Mouse (Mus musculus) ES-Bruce4 (cell line): Measurements from ENCODE around the gene Sfxn3.

Experiments used
- CTCF ChIP-seq: IDR thresholded peaks from one replicate; pipeline ENCODE4 v1.8.1; 2011; ENCODE audit warnings: low read depth, low read length
- EP300 ChIP-seq: IDR thresholded peaks from 2 replicates; pipeline ENCODE4 v1.6.1; 2011; ENCODE audit warnings: low read depth, low read length; ENCODE audit not compliant: insufficient read depth
- POLR2A ChIP-seq: IDR thresholded peaks from one replicate; pipeline ENCODE4 v1.8.1; 2011; ENCODE audit warnings: low read length; ENCODE audit not compliant: insufficient read depth

- no peak for TF ChIP-seq CTCF
- no peak for TF ChIP-seq EP300
- no peak for TF ChIP-seq POLR2A
Observed at GRCm38 (mm10) chr19:45029571-45029970, 17.7 kb upstream of the Sfxn3 start.
